Mouse (Mus musculus): ENCODE measurements around the gene Usp37. TPM values are rescaled to one million over a fixed set of nuclear protein-coding genes. Genes with fewer than 3 reads are reported as not detected.

Usp37 gene
- polyA plus RNA-seq, 1 experiment from 2014 or later: 35.9 TPM

MicroRNA genes within 50 kb of the gene (microRNA counts, 519-probe panel; counts per million panel counts)
- 2,830 counts per million, percentile 73 among the panel's probes with 10 or more counts for microRNA mmu-miR-26b

Small RNA genes within 50 kb of the gene (microRNA-seq; reads per million reads assigned to microRNA genes)
- not detected for gene Gm25035
- 16,769 reads per million, percentile 98 among the genes with 10 or more reads in this experiment for gene Mir26b

Other genes starting within 250 kb of the Usp37 start
- gene Tmbim1, start 238.7 kb downstream of the Usp37 start, polyA plus RNA-seq (2015; fragmentation: Nextera tagmentation; extraction: Ambion mirVana): 6.9 and 7.7 TPM in 2 replicates
- 1.0 and 1.2 TPM in 2 replicates for gene Catip, start 182.2 kb downstream of the Usp37 start, polyA plus RNA-seq (2015; fragmentation: Nextera tagmentation; extraction: Ambion mirVana)
- 1.2 and 1.5 TPM in 2 replicates for gene Slc11a1, start 169.1 kb downstream of the Usp37 start, polyA plus RNA-seq (2015; fragmentation: Nextera tagmentation; extraction: Ambion mirVana)
- 18.6 and 20.0 TPM in 2 replicates for gene Ctdsp1, start 152.8 kb downstream of the Usp37 start, polyA plus RNA-seq (2015; fragmentation: Nextera tagmentation; extraction: Ambion mirVana)
- 0.27 and 0.42 TPM in 2 replicates for gene Vil1, start 134.9 kb downstream of the Usp37 start, polyA plus RNA-seq (2015; fragmentation: Nextera tagmentation; extraction: Ambion mirVana)
- 52.1 and 54.6 TPM in 2 replicates for gene Cnot9, start 38.2 kb downstream of the Usp37 start, polyA plus RNA-seq (2015; fragmentation: Nextera tagmentation; extraction: Ambion mirVana)
- 4.0 and 4.8 TPM in 2 replicates for gene Plcd4, start 1.4 kb downstream of the Usp37 start, polyA plus RNA-seq (2015; fragmentation: Nextera tagmentation; extraction: Ambion mirVana)
- 9.7 and 10.3 TPM in 2 replicates for gene Zfp142, start 44.0 kb upstream of the Usp37 start, polyA plus RNA-seq (2015; fragmentation: Nextera tagmentation; extraction: Ambion mirVana)
- gene Bcs1l, start 44.0 kb upstream of the Usp37 start, polyA plus RNA-seq (2015; fragmentation: Nextera tagmentation; extraction: Ambion mirVana): 25.3 and 25.9 TPM in 2 replicates
- 39.4 and 44.3 TPM in 2 replicates for gene Rnf25, start 57.1 kb upstream of the Usp37 start, polyA plus RNA-seq (2015; fragmentation: Nextera tagmentation; extraction: Ambion mirVana)
- 28.1 and 31.1 TPM in 2 replicates for gene Stk36, start 57.2 kb upstream of the Usp37 start, polyA plus RNA-seq (2015; fragmentation: Nextera tagmentation; extraction: Ambion mirVana)
- gene Ttll4, start 117.5 kb upstream of the Usp37 start, polyA plus RNA-seq (2015; fragmentation: Nextera tagmentation; extraction: Ambion mirVana): 16.6 and 16.7 TPM in 2 replicates
- 0.94 and 1.7 TPM in 2 replicates for gene Cyp27a1, start 169.3 kb upstream of the Usp37 start, polyA plus RNA-seq (2015; fragmentation: Nextera tagmentation; extraction: Ambion mirVana)
- not detected in 2 replicates for gene Prkag3, start 204.9 kb upstream of the Usp37 start, polyA plus RNA-seq (2015; fragmentation: Nextera tagmentation; extraction: Ambion mirVana)
- 3.6 and 4.5 TPM in 2 replicates for gene Wnt6, start 227.6 kb upstream of the Usp37 start, polyA plus RNA-seq (2015; fragmentation: Nextera tagmentation; extraction: Ambion mirVana)
- gene Wnt10a, start 247.2 kb upstream of the Usp37 start, polyA plus RNA-seq (2015; fragmentation: Nextera tagmentation; extraction: Ambion mirVana): 0.46 and 0.68 TPM in 2 replicates

Data from forebrain, embryonic 16.5 days (tissue).